Mouse (Mus musculus) megakaryocyte progenitor cell, adult 5-6 weeks (primary cell): Measurements from ENCODE around the gene Zfp639. TPM values are rescaled to one million over a fixed set of nuclear protein-coding genes. Genes with fewer than 3 reads are reported as not detected.
A peak's percentile ranks its signal among the peaks of the same experiment; 100 is the strongest.

Experiments
- ATAC-seq: replicated peaks from 2 replicates; pipeline ENCODE4 v1.8.0; 2016; ENCODE audit warnings: mild to moderate bottlenecking, moderate TSS enrichment, inconsistent platforms; ENCODE audit not compliant: poor library complexity
- total RNA-seq, 2 experiments: library from RNA; stranded (forward) in 1 of 2; stranded (reverse) in 1 of 2; fragments of 157-497, 149-512 nt in 1 of 2; fragments of 200-1000 nt in 1 of 2; gene quantifications; 2 replicates each; pipeline versions ENCODE4 v1.2.3 to v1.2.4; 2015 to 2017

The Zfp639 gene
- total RNA-seq, 2 experiments from 2014 or later = 43.1 to 55.2 TPM

DNA sequence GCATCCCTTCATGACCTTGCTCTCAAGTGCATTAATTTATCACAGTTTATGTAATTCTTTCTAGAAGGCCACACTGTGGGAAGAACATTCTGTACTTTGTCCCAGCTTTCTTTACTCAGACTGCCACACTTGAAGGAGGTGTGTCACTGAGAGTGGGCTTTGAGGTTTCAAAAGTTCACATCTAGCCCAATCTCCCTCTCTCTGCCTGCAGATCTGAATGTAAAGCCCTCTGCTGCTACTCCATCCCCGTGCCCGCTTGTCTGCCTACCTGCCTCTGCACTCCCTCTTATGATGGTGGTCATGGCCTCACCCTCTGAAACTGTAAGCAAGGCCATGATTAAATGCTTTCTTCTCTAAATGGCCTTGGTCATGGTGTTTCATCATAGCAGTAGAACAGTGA lies 9.7 kb upstream of the Zfp639 start:
- no peak for ATAC-seq

- ATAC-seq = no peak
Measured at GRCm38 (mm10) chr3:32505841-32506240, 4.2 kb upstream of the Zfp639 start.

DNA sequence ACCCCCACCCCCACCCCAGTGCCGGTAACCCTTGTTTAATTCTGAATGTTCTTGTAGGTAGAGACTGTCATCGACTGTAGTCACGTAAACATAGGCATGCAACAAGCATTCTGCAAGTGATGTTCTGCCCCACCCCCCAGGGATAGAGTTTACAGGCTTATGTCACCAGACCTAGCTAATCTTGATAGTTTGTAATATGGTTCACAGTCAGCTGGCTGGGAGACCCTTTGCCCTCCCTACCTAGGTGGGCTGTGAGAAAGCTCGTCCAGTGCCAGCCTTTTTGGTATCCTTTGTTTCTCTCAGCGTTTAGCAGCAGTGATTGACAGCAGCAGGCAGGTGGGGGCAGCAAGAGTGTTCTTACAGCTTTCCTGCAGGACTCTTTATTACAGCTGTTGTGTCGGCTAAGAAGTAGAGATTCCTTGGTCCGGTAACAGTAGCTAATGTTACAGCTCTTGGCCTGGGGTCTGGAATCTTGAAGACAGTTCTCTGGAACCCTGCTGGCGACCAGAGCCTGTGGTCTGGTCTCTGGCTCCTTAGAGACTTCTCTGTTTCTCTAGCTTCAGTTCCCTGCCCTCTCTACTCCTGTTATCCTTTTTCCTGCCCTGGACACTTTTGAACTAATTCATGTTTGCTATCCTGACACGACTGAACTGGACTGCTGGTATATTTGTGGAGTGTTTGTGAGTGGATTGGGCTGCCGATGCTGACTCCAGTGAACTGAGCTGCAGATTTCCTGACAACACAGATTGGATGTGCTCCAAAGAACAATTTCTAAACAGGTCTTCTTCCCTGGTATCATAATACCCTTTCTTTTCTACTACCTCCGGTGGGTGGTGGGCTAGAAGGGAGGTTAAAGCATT lies 3.5 kb upstream of the Zfp639 start:
- ATAC-seq = no peak

GRCm38 (mm10) chr3:32508666-32509324 lies 1.3 kb upstream of the Zfp639 start:
- ATAC-seq = peak; percentile 61

GRCm38 (mm10) chr3:32510375-32511190 lies 524 bp downstream of the Zfp639 start:
- peak; percentile 83 for ATAC-seq

- no peak for ATAC-seq
Measured at GRCm38 (mm10) chr3:32511191-32511550, 1.1 kb downstream of the Zfp639 start.

- ATAC-seq = no peak
Measured at GRCm38 (mm10) chr3:32512686-32513284, 2.7 kb downstream of the Zfp639 start.

DNA sequence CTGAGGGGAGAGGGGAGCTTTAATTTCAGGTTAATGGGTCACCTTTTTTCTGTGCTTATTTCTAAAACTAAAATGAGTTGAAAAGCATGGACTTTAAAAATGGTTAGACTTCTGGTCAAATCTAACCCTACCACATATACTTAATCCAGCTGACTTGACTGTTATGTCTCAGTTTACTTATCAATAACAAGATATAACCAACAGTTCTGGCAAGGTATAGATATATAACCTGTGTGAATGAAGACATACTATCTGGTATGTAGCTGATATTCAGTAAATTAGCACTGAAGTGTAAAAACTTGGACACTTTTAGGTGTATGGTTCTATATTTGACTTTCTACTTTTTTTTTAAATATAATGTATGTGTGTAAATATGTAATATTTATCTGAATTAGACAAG lies 3.5 kb downstream of the Zfp639 start:
- ATAC-seq = no peak

- no peak for ATAC-seq
Measured at GRCm38 (mm10) chr3:32527181-32527580, 17.1 kb downstream of the Zfp639 start.

- peak; percentile 99 for ATAC-seq
Measured at GRCm38 (mm10) chr3:32529303-32529898, 19.3 kb downstream of the Zfp639 start, which contains the start of gene Mfn1. TSS of gene Mfn1 (plus strand) at chr3:32529465.

DNA sequence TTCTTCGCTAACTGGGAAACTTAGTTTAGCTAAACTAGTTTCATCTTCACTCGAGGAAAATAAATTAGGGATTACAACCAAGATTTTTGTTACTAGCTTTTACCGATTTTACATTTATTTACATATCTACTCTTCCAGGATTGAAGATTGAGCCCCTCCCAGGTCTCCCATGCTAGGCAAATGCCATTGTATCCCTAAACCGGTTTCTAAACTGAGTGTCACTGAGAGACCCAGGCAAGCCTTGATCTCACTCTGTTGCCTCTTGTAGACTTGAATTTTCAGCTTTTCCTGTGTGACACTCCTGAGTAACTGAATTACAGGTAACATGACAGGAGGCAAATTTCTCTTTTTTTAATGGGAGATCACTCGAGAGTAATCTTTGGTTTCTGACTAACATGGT lies 20.0 kb downstream of the Zfp639 start:
- no peak for ATAC-seq

DNA sequence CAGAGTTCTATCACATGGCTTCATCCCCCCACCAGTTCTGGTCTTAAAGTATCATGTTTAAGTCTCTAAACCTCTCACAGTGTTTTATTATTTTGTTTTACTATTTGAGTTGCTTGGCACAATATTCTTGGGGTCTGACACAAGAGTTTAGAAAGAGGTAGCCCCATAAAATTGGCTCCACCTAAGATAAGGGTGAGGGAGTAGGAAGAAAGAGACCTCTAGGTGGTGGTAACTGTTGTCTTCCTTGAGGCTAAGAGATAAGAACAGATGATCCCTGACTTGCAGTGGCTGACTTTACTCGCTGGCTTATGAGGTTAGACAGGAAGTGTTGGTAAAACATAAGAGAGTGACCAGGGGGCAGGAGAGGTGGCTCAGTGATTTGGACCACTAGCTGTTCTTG lies 25.6 kb downstream of the Zfp639 start:
- peak; percentile 78 for ATAC-seq

- no peak for ATAC-seq
Measured at GRCm38 (mm10) chr3:32537556-32537955, 27.5 kb downstream of the Zfp639 start.

- no peak for ATAC-seq
Measured at GRCm38 (mm10) chr3:32538091-32538490, 28.0 kb downstream of the Zfp639 start.

DNA sequence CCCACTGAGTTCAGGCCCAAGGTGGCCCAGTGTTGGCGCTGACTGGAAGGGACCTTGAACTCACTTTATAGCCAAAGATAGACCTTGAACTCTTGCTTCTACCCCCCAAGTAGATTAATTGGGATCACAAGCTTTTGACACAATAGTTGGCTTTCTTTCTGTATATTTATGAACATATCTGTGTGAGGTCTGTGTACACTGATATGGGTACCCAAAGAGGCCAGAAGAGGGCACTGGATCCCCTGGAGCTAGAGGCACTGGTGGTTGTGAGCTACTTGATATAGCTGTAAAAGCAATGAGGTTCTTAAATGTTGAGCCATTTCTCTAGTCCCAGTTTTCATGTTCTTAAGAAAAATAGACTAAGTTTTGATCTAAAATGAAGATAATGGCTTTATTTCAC lies 43.0 kb downstream of the Zfp639 start:
- peak; percentile 70 for ATAC-seq

GRCm38 (mm10) chr3:32563401-32563800 lies 53.3 kb downstream of the Zfp639 start:
- ATAC-seq = no peak

Other genes with a start within 250 kb of the Zfp639 start
- 1.9 TPM in 2 replicates for gene Zmat3, start 144.2 kb upstream of the Zfp639 start, total RNA-seq (2015)
- gene Zmat3, start 144.2 kb upstream of the Zfp639 start, total RNA-seq (2017) = 0.12 and 0.64 TPM in 2 replicates
- gene Pik3ca, start 112.6 kb upstream of the Zfp639 start, total RNA-seq (2015) = 19.1 and 19.9 TPM in 2 replicates
- gene Pik3ca, start 112.6 kb upstream of the Zfp639 start, total RNA-seq (2017) = 21.1 and 23.2 TPM in 2 replicates
- not detected in 2 replicates for gene Kcnmb3, start 18.0 kb upstream of the Zfp639 start, total RNA-seq (2015)
- not detected in 2 replicates for gene Kcnmb3, start 18.0 kb upstream of the Zfp639 start, total RNA-seq (2017)
- gene Mfn1, start 19.2 kb downstream of the Zfp639 start, total RNA-seq (2015) = 15.7 and 31.2 TPM in 2 replicates
- 34.1 and 60.3 TPM in 2 replicates for gene Mfn1, start 19.2 kb downstream of the Zfp639 start, total RNA-seq (2017)
- gene Gnb4, start 106.3 kb downstream of the Zfp639 start, total RNA-seq (2015) = 2.1 and 8.3 TPM in 2 replicates
- gene Gnb4, start 106.3 kb downstream of the Zfp639 start, total RNA-seq (2017) = 3.0 and 13.7 TPM in 2 replicates
- 119 and 137 TPM in 2 replicates for gene Actl6a, start 196.0 kb downstream of the Zfp639 start, total RNA-seq (2015)
- gene Actl6a, start 196.0 kb downstream of the Zfp639 start, total RNA-seq (2017) = 80.8 and 100 TPM in 2 replicates
- gene Ndufb5, start 226.7 kb downstream of the Zfp639 start, total RNA-seq (2015) = 293 and 301 TPM in 2 replicates
- 163 and 224 TPM in 2 replicates for gene Ndufb5, start 226.7 kb downstream of the Zfp639 start, total RNA-seq (2017)
- 53.2 and 53.8 TPM in 2 replicates for gene Mrpl47, start 227.3 kb downstream of the Zfp639 start, total RNA-seq (2015)
- gene Mrpl47, start 227.3 kb downstream of the Zfp639 start, total RNA-seq (2017) = 21.2 and 27.1 TPM in 2 replicates